ENCODE assay signal across 23 mouse cellular contexts in genomic region chr17:28335267-28335666, GRCm38 (mm10). TPM values are rescaled to one million over a fixed set of nuclear protein-coding genes. Genes with fewer than 3 reads are reported as not detected.
"Had no signal": no experiment of that assay in that cellular context is flagged by ENCODE, and none has a peak within 500 bp of the region (broad histone marks: within the 10 kb centered on the region; RNA-seq: fewer than 3 reads in every experiment).

No protein-coding gene starts in this region.

- H3K4me2 ChIP-seq: limb, embryonic 13.5 days; liver, embryonic 13.5 days; midbrain, embryonic 11.5 days; neural tube, embryonic 13.5 days had no signal

- H3K27me3 ChIP-seq: limb, embryonic 13.5 days; liver, embryonic 13.5 days; neural tube, embryonic 13.5 days had no signal

- H3K9ac ChIP-seq: liver, embryonic 13.5 days; neural tube, embryonic 13.5 days had no signal

- ATAC-seq: midbrain, embryonic 16.5 days had no signal

- H3K27ac ChIP-seq: kidney, postnatal 0 days; liver, embryonic 13.5 days; neural tube, embryonic 13.5 days had no signal

- H3K9me3 ChIP-seq: limb, embryonic 13.5 days; liver, embryonic 13.5 days; neural tube, embryonic 13.5 days had no signal

- H3K4me3 ChIP-seq: limb, embryonic 13.5 days; liver, embryonic 13.5 days; myocyte; neural tube, embryonic 13.5 days had no signal

- DNase-seq: kidney, adult 9 months; left cerebral cortex, postnatal 4 days; liver, embryonic 13.5 days; lung, adult 2 months; lung, postnatal 14 days; lung, postnatal 4 days; retina, postnatal 1 day; thymus, adult 18-20 months; thymus, postnatal 36 days had no signal

RNA-seq across cellular contexts. Expression of gene Tead3, which starts 15.3 kb away (rescaled TPM):
- total RNA-seq: monocyte, adult 5-6 weeks; neutrophil, adult 5-6 weeks had no signal

RNA-seq across cellular contexts. Expression of gene Tulp1, which starts 29.8 kb away (rescaled TPM):
- total RNA-seq: layer of hippocampus, adult 18-20 months; layer of hippocampus, postnatal 14 days; liver, adult 2 months; megakaryocyte progenitor cell, adult 5-6 weeks; megakaryocyte-erythroid progenitor cell, adult 5-6 weeks; monocyte, adult 5-6 weeks; neutrophil, adult 5-6 weeks had no signal
- polyA plus RNA-seq: liver, adult 2 months; liver, embryonic 16.5 days; myocyte had no signal
